Mouse (Mus musculus): ENCODE measurements around the gene Lzts3. TPM values are rescaled to one million over a fixed set of nuclear protein-coding genes. Genes with fewer than 3 reads are reported as not detected.
A peak's percentile ranks its signal among the peaks of the same experiment; 100 is the strongest.
"Not testable (repeated sequence)": the region's sequence is repeated elsewhere in the genome, so short reads cannot be mapped to it uniquely, and the experiment has no call there.

The Lzts3 gene
- polyA plus RNA-seq, 1 experiment from 2014 or later = 3.1 TPM

GRCm38 (mm10) chr2:130655660-130656339, 13.2 kb upstream of the Lzts3 start:
- Histone ChIP-seq H3K4me3 (no peak overlapping the region), H3K9me3 (no peaks in the 10 kb centered on the region), H3K27me3 (replicated peaks; ENCODE audit: low read depth, poor library complexity, severe bottlenecking) (no peaks in the 10 kb centered on the region), H3K4me1 (no peaks in the 10 kb centered on the region), H3K27ac (replicated peaks) (no peak overlapping the region), H3K36me3 (replicated peaks) (peaks cover 89% of the 10 kb centered on the region)
- 89% methylated on average over 6 of the region's 6 CpGs for WGBS
- no peak for DNase-seq (ENCODE audit: low spot score)

DNA sequence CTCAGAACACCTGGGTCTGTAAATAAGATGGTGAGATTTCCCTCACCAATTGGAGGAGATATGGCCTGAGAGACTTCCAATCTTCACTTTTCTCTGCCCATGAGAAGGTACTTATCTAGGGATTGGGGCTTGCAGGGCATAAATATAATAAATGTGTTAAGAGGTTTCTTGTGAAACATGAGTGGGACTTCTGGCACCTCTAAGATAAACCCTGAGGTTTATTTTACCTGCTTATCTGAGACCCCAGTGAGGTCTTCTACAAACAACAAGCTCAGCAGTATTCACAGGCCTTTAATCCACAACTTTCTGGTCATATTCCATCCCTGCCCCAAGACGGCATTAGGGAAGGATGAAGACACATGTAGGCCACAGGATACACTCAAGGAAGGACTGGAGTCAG, 11.2 kb upstream of the Lzts3 start:
- no peaks in the 10 kb centered on the region for H3K4me1 ChIP-seq
- no peak overlapping the region for H3K27ac ChIP-seq (replicated peaks)
- H3K9me3 ChIP-seq = no peaks in the 10 kb centered on the region
- DNase-seq (ENCODE audit: low spot score) = no peak
- WGBS = 87% methylated on average over 1 of the region's 1 CpGs
- no peaks in the 10 kb centered on the region for H3K27me3 ChIP-seq (replicated peaks; ENCODE audit: low read depth, poor library complexity, severe bottlenecking)
- H3K36me3 ChIP-seq (replicated peaks) = peaks cover 83% of the 10 kb centered on the region
- H3K4me3 ChIP-seq = no peak overlapping the region

GRCm38 (mm10) chr2:130653303-130653702, 10.7 kb upstream of the Lzts3 start:
- no peaks in the 10 kb centered on the region for H3K4me1 ChIP-seq
- no peak overlapping the region for H3K27ac ChIP-seq (replicated peaks)
- no peak overlapping the region for H3K4me3 ChIP-seq
- DNase-seq (ENCODE audit: low spot score) = no peak
- H3K9me3 ChIP-seq = no peaks in the 10 kb centered on the region
- no peaks in the 10 kb centered on the region for H3K27me3 ChIP-seq (replicated peaks; ENCODE audit: low read depth, poor library complexity, severe bottlenecking)
- H3K36me3 ChIP-seq (replicated peaks) = peaks cover 79% of the 10 kb centered on the region
- WGBS = 86% methylated on average over 2 of the region's 2 CpGs

- 82% methylated on average over 6 of the region's 6 CpGs for WGBS
- H3K4me3 ChIP-seq = not testable (repeated sequence)
Measured at GRCm38 (mm10) chr2:130649028-130649427, 6.4 kb upstream of the Lzts3 start.

GRCm38 (mm10) chr2:130645198-130645597, 2.6 kb upstream of the Lzts3 start:
- DNase-seq (ENCODE audit: low spot score) = no peak
- peaks cover 17% of the 10 kb centered on the region for H3K4me1 ChIP-seq

More at GRCm38 (mm10) chr2:130649028-130649427, 6.4 kb upstream of the Lzts3 start:
- H3K27me3 ChIP-seq (replicated peaks; ENCODE audit: low read depth, poor library complexity, severe bottlenecking); H3K4me1 ChIP-seq; DNase-seq (ENCODE audit: low spot score); H3K9me3 ChIP-seq; H3K27ac ChIP-seq (replicated peaks): not testable (repeated sequence)
- peaks cover 45% of the 10 kb centered on the region for H3K36me3 ChIP-seq (replicated peaks)

GRCm38 (mm10) chr2:130642197-130642660, 374 bp downstream of the Lzts3 start:
- WGBS = under 1% methylated on average over 27 of the region's 27 CpGs
- DNase-seq (ENCODE audit: low spot score) = peak; percentile 51
- H3K27me3 ChIP-seq (replicated peaks; ENCODE audit: low read depth, poor library complexity, severe bottlenecking) = peaks cover 47% of the 10 kb centered on the region

More at GRCm38 (mm10) chr2:130645198-130645597, 2.6 kb upstream of the Lzts3 start:
- 81% methylated on average over 4 of the region's 4 CpGs for WGBS
- Histone ChIP-seq H3K9me3 (no peaks in the 10 kb centered on the region), H3K4me3 (no peak overlapping the region), H3K36me3 (replicated peaks) (peaks cover 18% of the 10 kb centered on the region), H3K27me3 (replicated peaks; ENCODE audit: low read depth, poor library complexity, severe bottlenecking) (peaks cover 17% of the 10 kb centered on the region), H3K27ac (replicated peaks) (no peak overlapping the region)

GRCm38 (mm10) chr2:130641351-130642025, 1.1 kb downstream of the Lzts3 start:
- Histone ChIP-seq H3K36me3 (replicated peaks) (no peaks in the 10 kb centered on the region), H3K4me3 (peak overlapping the region; percentile 81), H3K4me1 (peaks cover 24% of the 10 kb centered on the region), H3K27me3 (replicated peaks; ENCODE audit: low read depth, poor library complexity, severe bottlenecking) (peaks cover 54% of the 10 kb centered on the region), H3K27ac (replicated peaks) (no peak overlapping the region), H3K9me3 (no peaks in the 10 kb centered on the region)
- WGBS = 70% methylated on average over 6 of the region's 6 CpGs
- no peak for DNase-seq (ENCODE audit: low spot score)

More at GRCm38 (mm10) chr2:130642197-130642660, 374 bp downstream of the Lzts3 start:
- Histone ChIP-seq H3K9me3 (no peaks in the 10 kb centered on the region), H3K4me3 (peak overlapping the region; percentile 81), H3K36me3 (replicated peaks) (0 out of 2 replicates have a peak, but pooled peaks cover 7% of the 10 kb centered on the region), H3K27ac (replicated peaks) (peak overlapping the region; percentile 83), H3K4me1 (peaks cover 24% of the 10 kb centered on the region)

- Histone ChIP-seq H3K4me3 (no peak overlapping the region), H3K36me3 (replicated peaks) (no peaks in the 10 kb centered on the region), H3K27me3 (replicated peaks; ENCODE audit: low read depth, poor library complexity, severe bottlenecking) (peaks cover 76% of the 10 kb centered on the region), H3K27ac (replicated peaks) (no peak overlapping the region), H3K4me1 (peaks cover 45% of the 10 kb centered on the region), H3K9me3 (no peaks in the 10 kb centered on the region)
- WGBS = 79% methylated on average over 6 of the region's 6 CpGs
- DNase-seq (ENCODE audit: low spot score) = no peak
Measured at GRCm38 (mm10) chr2:130639276-130639675, 3.3 kb downstream of the Lzts3 start.

- DNase-seq (ENCODE audit: low spot score) = no peak
Measured at GRCm38 (mm10) chr2:130638101-130638611, 4.4 kb downstream of the Lzts3 start.

GRCm38 (mm10) chr2:130635847-130636246, 6.8 kb downstream of the Lzts3 start:
- DNase-seq (ENCODE audit: low spot score) = peak; percentile 48
- Histone ChIP-seq H3K9me3 (no peaks in the 10 kb centered on the region), H3K36me3 (replicated peaks) (no peaks in the 10 kb centered on the region), H3K27me3 (replicated peaks; ENCODE audit: low read depth, poor library complexity, severe bottlenecking) (peaks cover 79% of the 10 kb centered on the region), H3K4me3 (peak overlapping the region; percentile 61), H3K27ac (replicated peaks) (0 out of 2 replicates have a peak overlapping the region, but pooled peaks have one; percentile 36), H3K4me1 (peaks cover 51% of the 10 kb centered on the region)
- 10% methylated on average over 21 of the region's 21 CpGs for WGBS

More at GRCm38 (mm10) chr2:130638101-130638611, 4.4 kb downstream of the Lzts3 start:
- Histone ChIP-seq H3K4me1 (peaks cover 56% of the 10 kb centered on the region), H3K27me3 (replicated peaks; ENCODE audit: low read depth, poor library complexity, severe bottlenecking) (peaks cover 86% of the 10 kb centered on the region), H3K4me3 (no peak overlapping the region), H3K36me3 (replicated peaks) (no peaks in the 10 kb centered on the region), H3K9me3 (no peaks in the 10 kb centered on the region), H3K27ac (replicated peaks) (no peak overlapping the region)
- 22% methylated on average over 16 of the region's 16 CpGs for WGBS

DNA sequence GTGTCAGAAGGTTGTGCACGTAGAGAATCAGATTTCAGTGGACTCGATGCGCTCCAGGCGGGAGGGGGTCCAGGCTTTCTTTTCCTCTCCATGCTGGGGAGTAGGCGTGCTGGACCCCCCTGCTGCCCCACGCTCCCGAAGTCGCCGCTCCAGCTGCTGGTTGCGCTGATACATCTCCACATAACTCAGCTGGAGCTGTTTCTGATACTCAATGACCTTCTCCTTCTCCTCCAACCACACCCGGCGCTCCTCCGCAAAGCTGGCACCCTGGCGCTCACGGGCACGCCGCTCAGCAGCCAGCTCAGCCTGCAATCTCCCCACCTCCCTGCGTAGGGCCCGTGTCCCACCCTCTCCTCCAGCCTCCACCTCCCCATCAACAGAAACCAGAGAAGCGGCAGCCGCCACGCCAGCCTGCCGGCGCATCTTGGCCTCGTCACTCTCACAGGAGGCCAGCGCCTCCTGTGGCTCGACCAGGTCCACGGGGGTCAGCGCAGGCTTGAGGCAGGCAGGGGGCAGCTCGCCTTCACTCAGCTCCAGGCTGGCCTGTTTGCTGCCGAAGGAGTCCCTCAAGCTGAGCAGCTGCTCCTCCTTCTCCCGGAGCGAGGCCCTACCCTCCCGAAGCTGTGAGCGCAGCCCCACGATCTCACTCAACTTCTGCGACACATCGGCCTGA, 7.7 kb downstream of the Lzts3 start:
- peaks cover 69% of the 10 kb centered on the region for H3K27me3 ChIP-seq (replicated peaks; ENCODE audit: low read depth, poor library complexity, severe bottlenecking)
- under 1% methylated on average over 38 of the region's 38 CpGs for WGBS
- H3K9me3 ChIP-seq = no peaks in the 10 kb centered on the region
- no peaks in the 10 kb centered on the region for H3K36me3 ChIP-seq (replicated peaks)
- peaks cover 51% of the 10 kb centered on the region for H3K4me1 ChIP-seq
- DNase-seq (ENCODE audit: low spot score) = peak; percentile 77
- H3K27ac ChIP-seq (replicated peaks) = peak overlapping the region; percentile 79
- peak overlapping the region; percentile 61 for H3K4me3 ChIP-seq

GRCm38 (mm10) chr2:130634006-130634738, 8.4 kb downstream of the Lzts3 start:
- no peaks in the 10 kb centered on the region for H3K36me3 ChIP-seq (replicated peaks)
- H3K27ac ChIP-seq (replicated peaks) = peak overlapping the region; percentile 79
- peak; percentile 54 for DNase-seq (ENCODE audit: low spot score)
- no peaks in the 10 kb centered on the region for H3K9me3 ChIP-seq
- H3K4me1 ChIP-seq = peaks cover 51% of the 10 kb centered on the region
- peak overlapping the region; percentile 61 for H3K4me3 ChIP-seq
- WGBS = 12% methylated on average over 14 of the region's 14 CpGs
- H3K27me3 ChIP-seq (replicated peaks; ENCODE audit: low read depth, poor library complexity, severe bottlenecking) = peaks cover 62% of the 10 kb centered on the region

Measured in embryonic facial prominence, embryonic 10.5 days (tissue).